Mouse (Mus musculus) heart, embryonic 14.5 days (tissue): Measurements from ENCODE around the gene Wnt4. TPM values are rescaled to one million over a fixed set of nuclear protein-coding genes. Genes with fewer than 3 reads are reported as not detected.
A peak's percentile ranks its signal among the peaks of the same experiment; 100 is the strongest.

Source experiments
- ATAC-seq: fragments of 200-750 bp; cut with Nextera tagmentation; 2 replicates; pipeline ENCODE4 v1.8.0; 2017; ENCODE audit warnings: low read depth, moderate TSS enrichment; ENCODE audit not compliant: insufficient number of reproducible peaks, insufficient read depth, low FRiP score
- H3K27ac ChIP-seq, 2 experiments: fragments of 200-500 bp in 1 of 2; fragments of 300-500 bp in 1 of 2; sonication (generic) in 1 of 2; replicated peaks in 1 of 2; 2 replicates each; pipeline ENCODE4 v1.5.1; 2012 to 2014; ENCODE audit warnings: low read depth in 2 of 2, low read length in 2 of 2, control low read depth in 1 of 2, mild to moderate bottlenecking in 1 of 2, mixed read lengths in 1 of 2; ENCODE audit not compliant: control insufficient read depth in 1 of 2, insufficient read depth in 1 of 2
- H3K27me3 ChIP-seq: fragments of 300-500 bp; sonication (generic); 2 replicates; pipeline ENCODE4 v1.6.1; 2014; ENCODE audit warnings: mild to moderate bottlenecking, low read length, control low read depth; ENCODE audit not compliant: control insufficient read depth, insufficient read depth
- H3K36me3 ChIP-seq: fragments of 300-500 bp; sonication (generic); 2 replicates; pipeline ENCODE4 v1.6.1; 2014; ENCODE audit warnings: mild to moderate bottlenecking, control low read depth, low read length, mixed read lengths; ENCODE audit not compliant: control insufficient read depth, insufficient read depth
- H3K4me1 ChIP-seq, 2 experiments: fragments of 200-500 bp in 1 of 2; fragments of 300-500 bp in 1 of 2; sonication (generic) in 1 of 2; 2 replicates each; pipeline ENCODE4 v1.6.1; 2012 to 2014; ENCODE audit warnings: low read length in 2 of 2, control low read depth in 1 of 2, mixed read lengths in 1 of 2; ENCODE audit not compliant: control insufficient read depth in 2 of 2, insufficient read depth in 2 of 2
- H3K4me2 ChIP-seq: fragments of 300-500 bp; sonication (generic); 2 replicates; pipeline ENCODE4 v1.6.1; 2014; ENCODE audit warnings: mild to moderate bottlenecking, low read length
- H3K4me3 ChIP-seq, 2 experiments: fragments of 200-500 bp in 1 of 2; fragments of 300-500 bp in 1 of 2; sonication (generic) in 1 of 2; 2 replicates each; pipeline ENCODE4 v1.5.1; 2012 to 2014; ENCODE audit warnings: low read length in 2 of 2, mild to moderate bottlenecking in 2 of 2, control low read depth in 1 of 2, low read depth in 1 of 2, moderate library complexity in 1 of 2; ENCODE audit not compliant: control insufficient read depth in 1 of 2, insufficient read depth in 1 of 2
- H3K9ac ChIP-seq: fragments of 300-500 bp; sonication (generic); 2 replicates; pipeline ENCODE4 v1.6.1; 2014; ENCODE audit warnings: mild to moderate bottlenecking, low read length
- H3K9me3 ChIP-seq: fragments of 300-500 bp; sonication (generic); 2 replicates; pipeline ENCODE4 v1.6.1; 2016; ENCODE audit warnings: low read length, control low read depth; ENCODE audit not compliant: control insufficient read depth
- WGBS: fragments of 180-500 bp; shearing (Covaris S2); extraction: QIAGEN DNeasy Blood & Tissue Kit; methylation state at CpG from one replicate; pipeline ENCODE4 v1.1.7; 2014; 5-methylcytosine and 5-hydroxymethylcytosine counted together
- polyA plus RNA-seq: library from polyadenylated mRNA; unstranded; fragments of >200 nt; fragmentation: Nextera tagmentation; extraction: Ambion mirVana; gene quantifications from 2 replicates; pipeline ENCODE4 v1.2.1, GENCODE M21; 2014

Gene Wnt4
- polyA plus RNA-seq, 1 experiment from 2014 or later = 2.2 TPM

DNA sequence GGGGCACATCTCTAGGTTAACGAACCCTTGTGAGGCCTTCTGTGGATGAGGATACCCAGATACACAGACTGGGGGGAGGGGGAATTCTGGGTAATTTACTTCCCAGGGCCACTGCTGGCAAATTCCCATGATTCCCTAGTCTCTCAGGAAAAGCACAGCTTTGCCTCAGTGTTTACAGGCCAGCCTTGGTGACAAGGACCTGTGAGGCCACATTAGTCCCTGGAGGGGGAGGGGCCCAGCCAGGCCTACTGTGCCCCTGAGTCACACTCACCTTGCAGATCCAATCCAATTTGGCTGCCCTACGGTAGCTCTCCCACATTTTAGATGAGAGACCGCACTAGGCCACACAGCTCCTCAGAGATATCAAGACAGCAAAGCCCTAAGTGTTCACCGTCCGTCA is 12.2 kb upstream of the Wnt4 start:
- 76% methylated on average over 5 of the region's 5 CpGs for WGBS
- H3K36me3 ChIP-seq = no peaks in the 10 kb centered on the region

DNA sequence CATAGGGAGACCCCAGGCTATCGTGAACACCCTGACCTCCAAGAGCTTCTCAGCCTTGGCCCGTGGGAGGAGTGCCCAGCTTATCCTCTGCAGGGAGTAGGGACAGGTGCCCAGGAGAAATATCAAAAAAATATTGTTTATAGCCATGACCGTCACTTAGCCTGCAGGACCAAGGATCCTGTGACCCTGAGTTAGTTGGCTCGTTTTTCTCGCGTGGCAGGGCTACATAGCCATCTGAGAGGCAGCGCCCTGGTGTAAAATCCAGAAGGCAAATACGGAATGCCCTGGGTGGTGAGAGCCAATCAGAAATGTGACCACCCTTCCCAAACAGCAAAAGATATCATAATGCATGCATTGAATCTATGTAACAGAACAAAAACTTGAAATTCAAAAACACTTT is 8.7 kb upstream of the Wnt4 start:
- no peaks in the 10 kb centered on the region for H3K36me3 ChIP-seq
- H3K4me2 ChIP-seq = no peak overlapping the region
- H3K9me3 ChIP-seq = no peaks in the 10 kb centered on the region
- 82% methylated on average over 8 of the region's 8 CpGs for WGBS
- no peak overlapping the region for H3K4me3 ChIP-seq
- H3K27ac ChIP-seq = no peak overlapping the region
- peaks cover 0 to 3% of the 10 kb centered on the region in 2 experiments; a peak in 1 of 4 replicates for H3K4me1 ChIP-seq
- H3K27me3 ChIP-seq = peaks cover 6% of the 10 kb centered on the region
- no peak for ATAC-seq
- no peak overlapping the region for H3K9ac ChIP-seq

More for the DNA sequence above, 12.2 kb upstream of the Wnt4 start:
- Histone ChIP-seq H3K9me3 (no peaks in the 10 kb centered on the region), H3K4me1 (peaks cover 0 to 3% of the 10 kb centered on the region in 2 experiments; a peak in 1 of 4 replicates), H3K27me3 (peaks cover 3% of the 10 kb centered on the region; the same call in 1 of the 2 replicates), H3K4me3 (no peak overlapping the region), H3K9ac (no peak overlapping the region), H3K27ac (no peak overlapping the region), H3K4me2 (no peak overlapping the region)
- ATAC-seq = no peak

DNA sequence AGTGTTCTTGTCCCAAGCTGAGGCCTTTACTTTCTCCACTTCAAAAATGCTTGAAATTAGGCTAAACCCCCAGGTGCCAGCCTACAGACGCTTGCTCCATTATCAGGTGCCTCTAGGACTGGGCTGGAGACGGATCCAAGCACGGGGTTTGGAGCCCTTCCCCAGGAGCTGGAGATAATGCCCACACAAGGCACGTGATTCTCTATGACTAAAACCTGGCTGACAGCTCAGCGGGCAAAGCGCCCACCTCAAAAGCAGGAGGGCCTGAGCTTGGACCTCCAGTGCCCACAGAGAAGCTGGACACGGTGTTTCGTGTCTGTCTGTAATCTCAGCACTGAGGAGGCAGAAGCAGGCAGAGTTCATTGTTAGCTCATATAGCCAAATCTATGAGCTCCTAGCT is 5.4 kb upstream of the Wnt4 start:
- Histone ChIP-seq H3K4me1 (peaks cover 2 to 12% of the 10 kb centered on the region in 2 experiments; a peak in 2 of 4 replicates), H3K9me3 (no peaks in the 10 kb centered on the region), H3K27me3 (peaks cover 32% of the 10 kb centered on the region), H3K36me3 (no peaks in the 10 kb centered on the region), H3K27ac (no peak overlapping the region), H3K4me3 (no peak overlapping the region), H3K9ac (no peak overlapping the region), H3K4me2 (no peak overlapping the region)
- no peak for ATAC-seq
- 66% methylated on average over 8 of the region's 8 CpGs for WGBS

DNA sequence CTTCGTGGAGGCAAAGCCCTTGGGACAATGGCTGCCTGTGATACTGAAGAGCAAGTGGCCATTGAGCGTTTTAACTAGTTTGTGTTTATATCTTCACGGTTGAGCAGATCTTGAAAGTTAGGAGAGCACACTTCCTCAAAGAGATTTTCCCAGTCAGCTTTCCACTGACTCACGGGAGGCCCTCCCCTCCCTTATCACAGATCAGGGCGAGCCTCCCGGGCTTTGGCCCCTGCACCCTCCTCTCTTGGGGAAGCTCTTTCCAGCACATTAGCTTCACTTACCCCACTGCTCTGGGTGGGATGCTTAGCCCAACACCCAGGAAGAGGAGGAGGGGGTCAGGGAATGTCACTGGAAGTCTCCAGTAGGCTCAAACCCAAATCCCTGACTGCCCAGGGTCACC is 3.0 kb upstream of the Wnt4 start:
- H3K36me3 ChIP-seq = no peaks in the 10 kb centered on the region
- H3K4me1 ChIP-seq = peaks cover 2 to 18% of the 10 kb centered on the region in 2 experiments; a peak in 3 of 4 replicates
- 12% methylated on average over 6 of the region's 6 CpGs for WGBS
- H3K27me3 ChIP-seq = peaks cover 54% of the 10 kb centered on the region
- H3K4me3 ChIP-seq = no peak overlapping the region
- no peak overlapping the region for H3K9ac ChIP-seq
- no peak overlapping the region for H3K4me2 ChIP-seq
- ATAC-seq = no peak
- no peak overlapping the region for H3K27ac ChIP-seq
- H3K9me3 ChIP-seq = no peaks in the 10 kb centered on the region

DNA sequence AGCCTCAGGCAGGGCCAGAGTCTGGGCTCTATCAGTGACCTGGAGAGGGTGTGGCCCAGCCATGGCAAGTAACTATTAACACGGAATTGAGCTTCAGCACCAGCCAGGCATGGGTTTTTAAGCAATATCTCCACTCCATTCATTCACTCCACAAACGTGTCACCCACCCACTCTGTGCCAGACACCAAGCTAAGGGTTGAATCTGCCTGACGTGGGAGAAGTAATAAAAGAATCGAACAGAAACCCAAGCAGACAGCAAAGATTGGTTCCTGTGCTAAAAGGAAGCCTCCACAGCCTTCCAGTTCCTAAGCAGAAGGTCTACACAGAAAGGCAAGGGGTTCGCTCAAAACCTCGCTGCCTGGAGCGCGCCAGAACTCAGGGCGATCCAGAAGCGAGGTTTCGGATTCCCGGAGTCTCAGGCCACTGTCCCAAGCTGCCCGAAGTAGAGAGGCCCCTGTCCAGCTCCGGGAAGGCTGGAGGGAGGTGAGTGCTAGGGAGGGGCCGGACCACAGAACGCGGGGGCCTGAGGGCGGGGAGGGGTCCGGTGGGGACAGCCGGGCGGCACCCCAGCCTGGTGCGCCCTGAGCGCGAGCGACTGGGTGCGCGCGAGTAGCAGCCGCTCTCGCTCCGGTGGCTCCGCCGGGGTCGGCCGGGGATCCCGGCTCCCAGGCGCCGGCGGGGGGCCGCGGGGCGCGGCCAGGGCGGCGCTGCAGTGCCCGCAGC is 685 bp upstream of the Wnt4 start:
- no peaks in the 10 kb centered on the region for H3K9me3 ChIP-seq
- H3K4me2 ChIP-seq = peak overlapping the region; percentile 89
- H3K36me3 ChIP-seq = no peaks in the 10 kb centered on the region
- H3K27me3 ChIP-seq = peaks cover 72% of the 10 kb centered on the region
- peak overlapping the region; percentile 64 for H3K9ac ChIP-seq
- H3K27ac ChIP-seq = no peak overlapping the region
- H3K4me1 ChIP-seq = peaks cover 2 to 18% of the 10 kb centered on the region in 2 experiments; a peak in 3 of 4 replicates
- ATAC-seq = peak; percentile 9; the same call in 1 of the 2 replicates
- peak overlapping the region; percentile 44 to 48 for H3K4me3 ChIP-seq
- WGBS = 2% methylated on average over 40 of the region's 46 CpGs

DNA sequence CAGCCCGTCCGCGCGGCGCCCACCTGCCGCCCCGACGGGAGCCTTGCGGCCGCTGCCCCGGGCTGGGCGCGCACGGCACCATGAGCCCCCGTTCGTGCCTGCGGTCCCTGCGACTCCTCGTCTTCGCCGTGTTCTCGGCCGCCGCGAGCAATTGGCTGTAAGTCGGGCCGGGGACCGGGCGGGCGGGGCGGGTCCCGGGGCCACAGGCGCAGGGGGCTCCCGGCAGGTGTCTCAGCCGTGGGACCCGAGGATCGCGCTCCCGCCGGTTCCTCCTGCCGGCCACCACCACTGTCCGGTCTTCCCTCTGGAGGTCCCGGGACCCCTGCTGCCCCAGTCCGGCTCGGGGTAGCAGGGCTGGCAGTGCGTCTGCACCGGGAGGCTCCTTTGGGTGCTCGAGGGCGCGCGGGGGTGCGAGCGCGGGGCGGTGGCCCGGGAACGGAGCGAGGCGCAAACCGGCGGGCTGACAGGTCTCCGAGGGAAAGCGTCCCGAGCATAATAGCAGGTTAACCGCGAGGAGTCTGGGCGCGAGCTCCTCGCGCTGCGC is 383 bp downstream of the Wnt4 start:
- Histone ChIP-seq H3K4me3 (peak overlapping the region; percentile 44 to 48), H3K4me1 (peaks cover 2 to 21% of the 10 kb centered on the region in 2 experiments; a peak in 3 of 4 replicates), H3K9me3 (no peaks in the 10 kb centered on the region), H3K4me2 (peak overlapping the region; percentile 89), H3K9ac (peak overlapping the region; percentile 64), H3K27ac (no peak overlapping the region), H3K36me3 (no peaks in the 10 kb centered on the region), H3K27me3 (peaks cover 83% of the 10 kb centered on the region)
- ATAC-seq = no peak
- under 1% methylated on average over 60 of the region's 71 CpGs for WGBS

DNA sequence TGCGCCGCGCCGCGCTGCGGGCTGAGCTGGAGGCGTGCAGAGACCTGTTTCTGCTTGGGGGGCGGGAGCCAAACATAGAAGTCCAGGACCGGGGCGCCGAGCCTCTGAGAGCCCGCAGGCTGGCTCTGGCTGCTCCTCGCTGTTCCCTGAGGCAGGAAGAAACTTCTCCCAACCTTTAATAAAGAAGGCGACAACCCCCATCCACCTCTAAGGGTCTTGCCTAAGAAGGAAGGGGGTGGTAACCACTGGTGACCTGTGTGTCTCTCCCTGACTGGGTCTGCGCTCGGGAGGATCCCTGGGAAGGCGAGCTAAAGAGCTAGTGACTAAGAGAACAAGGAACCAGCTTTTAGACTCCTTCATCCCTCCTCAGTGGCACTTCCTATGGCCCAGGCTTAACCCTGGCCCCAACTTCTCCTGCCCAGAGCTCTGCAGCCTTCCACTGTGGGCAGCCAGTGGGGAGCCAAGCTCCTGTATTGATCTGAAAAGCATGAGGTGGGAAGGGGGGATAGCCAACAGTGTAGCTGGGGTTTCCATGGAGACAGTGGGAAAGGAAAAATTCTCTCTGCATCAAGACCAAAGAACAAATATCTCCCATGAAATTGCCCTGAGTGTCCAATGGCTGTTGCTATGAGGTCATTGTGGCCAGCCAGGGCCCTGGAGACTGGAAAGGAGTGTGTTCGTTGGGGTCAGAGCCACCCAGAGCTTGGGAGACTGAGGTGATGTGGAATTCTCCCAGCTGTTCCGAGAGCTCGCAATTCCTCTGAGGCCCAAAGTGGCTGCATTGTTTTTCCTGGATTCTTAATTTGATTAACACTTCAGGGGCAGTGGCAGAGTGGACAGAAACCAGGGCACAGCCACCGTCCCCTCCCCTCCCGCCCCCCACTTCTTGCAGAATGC is 1.1 kb downstream of the Wnt4 start:
- Histone ChIP-seq H3K36me3 (no peaks in the 10 kb centered on the region), H3K4me3 (peak overlapping the region; percentile 44 to 48), H3K9me3 (no peaks in the 10 kb centered on the region), H3K4me2 (peak overlapping the region; percentile 89), H3K27ac (no peak overlapping the region), H3K4me1 (peaks cover 5 to 28% of the 10 kb centered on the region in 2 experiments; a peak in 3 of 4 replicates), H3K27me3 (peaks cover 90% of the 10 kb centered on the region), H3K9ac (peak overlapping the region; percentile 64)
- ATAC-seq = no peak
- 3% methylated on average over 21 of the region's 22 CpGs for WGBS
